Mouse (Mus musculus) E14TG2a.4 (cell line): Measurements from ENCODE around the gene Rbbp5.

Source experiments
- CTCF ChIP-seq: conservative IDR thresholded peaks from 2 replicates; pipeline ENCODE4 v1.5.1; 2014; ENCODE audit warnings: low read length
- POU5F1 ChIP-seq: IDR thresholded peaks from 2 replicates; pipeline ENCODE4 v1.6.1; 2014; ENCODE audit warnings: low read length, borderline replicate concordance

GRCm38 (mm10) chr1:132433349-132433748, 43.8 kb upstream of the Rbbp5 start:
- TF ChIP-seq POU5F1 (no peak), CTCF (no peak)
